Mouse (Mus musculus) forebrain, embryonic 13.5 days (tissue): Measurements from ENCODE around the gene Cd276. TPM values are rescaled to one million over a fixed set of nuclear protein-coding genes. Genes with fewer than 3 reads are reported as not detected.
"Not testable (repeated sequence)": the region's sequence is repeated elsewhere in the genome, so short reads cannot be mapped to it uniquely, and the experiment has no call there.

Source experiments
- ATAC-seq: fragments of 200-750 bp; cut with Nextera tagmentation; 2 replicates; pipeline ENCODE4 v1.8.0; 2017
- H3K27ac ChIP-seq: fragments of 300-500 bp; sonication (generic); 2 replicates; pipeline ENCODE4 v1.5.1; 2015; ENCODE audit warnings: inconsistent platforms, mild to moderate bottlenecking, moderate library complexity
- H3K27me3 ChIP-seq: fragments of 300-500 bp; sonication (generic); 2 replicates; pipeline ENCODE4 v1.6.1; 2015; ENCODE audit warnings: mild to moderate bottlenecking, inconsistent platforms
- H3K36me3 ChIP-seq: fragments of 300-500 bp; sonication (generic); 2 replicates; pipeline ENCODE4 v1.6.1; 2015; ENCODE audit warnings: mild to moderate bottlenecking, inconsistent platforms; ENCODE audit not compliant: poor library complexity, severe bottlenecking
- H3K4me1 ChIP-seq: fragments of 300-500 bp; sonication (generic); 2 replicates; pipeline ENCODE4 v1.6.1; 2015; ENCODE audit warnings: inconsistent platforms
- H3K4me2 ChIP-seq: fragments of 300-500 bp; sonication (generic); 2 replicates; pipeline ENCODE4 v1.6.1; 2015; ENCODE audit warnings: inconsistent platforms, mild to moderate bottlenecking, moderate library complexity
- H3K4me3 ChIP-seq: fragments of 300-500 bp; sonication (generic); 2 replicates; pipeline ENCODE4 v1.5.1; 2015; ENCODE audit warnings: mild to moderate bottlenecking, inconsistent platforms
- H3K9ac ChIP-seq: fragments of 300-500 bp; sonication (generic); 2 replicates; pipeline ENCODE4 v1.6.1; 2015; ENCODE audit warnings: mild to moderate bottlenecking, inconsistent platforms
- H3K9me3 ChIP-seq: fragments of 300-500 bp; sonication (generic); replicated peaks from 2 replicates; pipeline ENCODE4 v1.6.1; 2016; ENCODE audit warnings: inconsistent platforms
- WGBS: fragments of 180-500 bp; shearing (Covaris S2); methylation state at CpG from one replicate; pipeline ENCODE4 v1.1.7; 2015; 5-methylcytosine and 5-hydroxymethylcytosine counted together
- polyA plus RNA-seq: library from polyadenylated mRNA; unstranded; fragments of >200 nt; fragmentation: Nextera tagmentation; extraction: Ambion mirVana; gene quantifications from 2 replicates; pipeline ENCODE4 v1.2.1, GENCODE M21; 2015

Gene Cd276
- polyA plus RNA-seq, 1 experiment from 2014 or later, result 23.0 TPM

- no peak overlapping the region for H3K4me2 ChIP-seq
- no peak for ATAC-seq
- no peaks in the 10 kb centered on the region for H3K4me1 ChIP-seq
- H3K9me3 ChIP-seq, result no peaks in the 10 kb centered on the region
- H3K9ac ChIP-seq, result no peak overlapping the region
- no peaks in the 10 kb centered on the region for H3K27me3 ChIP-seq
- no peak overlapping the region for H3K27ac ChIP-seq
- H3K4me3 ChIP-seq, result no peak overlapping the region
- H3K36me3 ChIP-seq, result no peaks in the 10 kb centered on the region
Measured at GRCm38 (mm10) chr9:58567682-58568081, 12.4 kb upstream of the Cd276 start.

GRCm38 (mm10) chr9:58565945-58566344, 10.7 kb upstream of the Cd276 start:
- H3K9ac ChIP-seq, H3K4me1 ChIP-seq, ATAC-seq, H3K4me2 ChIP-seq, H3K9me3 ChIP-seq, H3K27me3 ChIP-seq, H3K4me3 ChIP-seq, H3K27ac ChIP-seq, H3K36me3 ChIP-seq: not testable (repeated sequence)
- 76% methylated on average over 3 of the region's 3 CpGs for WGBS

GRCm38 (mm10) chr9:58560211-58560610, 5.0 kb upstream of the Cd276 start:
- no peak overlapping the region for H3K4me3 ChIP-seq
- H3K4me2 ChIP-seq, result no peak overlapping the region
- no peak for ATAC-seq
- WGBS, result 70% methylated on average over 3 of the region's 3 CpGs
- no peaks in the 10 kb centered on the region for H3K36me3 ChIP-seq
- no peak overlapping the region for H3K9ac ChIP-seq
- no peaks in the 10 kb centered on the region for H3K9me3 ChIP-seq
- H3K27me3 ChIP-seq, result no peaks in the 10 kb centered on the region
- peaks cover 10% of the 10 kb centered on the region for H3K4me1 ChIP-seq
- no peak overlapping the region for H3K27ac ChIP-seq

- Histone ChIP-seq H3K27me3 (no peaks in the 10 kb centered on the region), H3K4me2 (no peak overlapping the region), H3K36me3 (no peaks in the 10 kb centered on the region), H3K4me3 (no peak overlapping the region), H3K4me1 (peaks cover 27% of the 10 kb centered on the region), H3K27ac (no peak overlapping the region), H3K9ac (no peak overlapping the region), H3K9me3 (no peaks in the 10 kb centered on the region)
- ATAC-seq, result no peak
- 78% methylated on average over 3 of the region's 3 CpGs for WGBS
Measured at GRCm38 (mm10) chr9:58557457-58558455, 2.5 kb upstream of the Cd276 start.

GRCm38 (mm10) chr9:58556627-58557026, 1.4 kb upstream of the Cd276 start:
- H3K27ac ChIP-seq, result no peak overlapping the region
- no peak for ATAC-seq
- H3K36me3 ChIP-seq, result no peaks in the 10 kb centered on the region
- no peak overlapping the region for H3K4me3 ChIP-seq
- H3K9me3 ChIP-seq, result no peaks in the 10 kb centered on the region
- WGBS, result 42% methylated on average over 7 of the region's 7 CpGs
- no peaks in the 10 kb centered on the region for H3K27me3 ChIP-seq
- H3K4me1 ChIP-seq, result peaks cover 27% of the 10 kb centered on the region
- H3K4me2 ChIP-seq, result no peak overlapping the region
- no peak overlapping the region for H3K9ac ChIP-seq

GRCm38 (mm10) chr9:58555685-58556414, 613 bp upstream of the Cd276 start:
- Histone ChIP-seq H3K4me3 (peak overlapping the region; percentile 89), H3K27me3 (no peaks in the 10 kb centered on the region), H3K4me1 (peaks cover 31% of the 10 kb centered on the region), H3K9me3 (no peaks in the 10 kb centered on the region), H3K9ac (peak overlapping the region; percentile 99), H3K36me3 (no peaks in the 10 kb centered on the region), H3K27ac (peak overlapping the region; percentile 96), H3K4me2 (peak overlapping the region; percentile 82)
- 22% methylated on average over 9 of the region's 9 CpGs for whole genome bisulfite sequencing
- ATAC-seq, result no peak

GRCm38 (mm10) chr9:58554056-58554907, 955 bp downstream of the Cd276 start:
- whole genome bisulfite sequencing, result 14% methylated on average over 23 of the region's 23 CpGs

GRCm38 (mm10) chr9:58552083-58552482, 3.2 kb downstream of the Cd276 start:
- Histone ChIP-seq H3K4me2 (no peak overlapping the region; the same call in 1 of the 2 replicates), H3K9me3 (no peaks in the 10 kb centered on the region), H3K4me3 (no peak overlapping the region), H3K27me3 (no peaks in the 10 kb centered on the region), H3K27ac (no peak overlapping the region), H3K9ac (no peak overlapping the region), H3K4me1 (peaks cover 43% of the 10 kb centered on the region), H3K36me3 (no peaks in the 10 kb centered on the region)
- no peak for ATAC-seq
- 86% methylated on average over 9 of the region's 9 CpGs for WGBS

More at GRCm38 (mm10) chr9:58554056-58554907, 955 bp downstream of the Cd276 start:
- H3K9ac ChIP-seq, result peak overlapping the region; percentile 99
- no peaks in the 10 kb centered on the region for H3K27me3 ChIP-seq
- H3K4me1 ChIP-seq, result peaks cover 35% of the 10 kb centered on the region
- peak overlapping the region; percentile 82 for H3K4me2 ChIP-seq
- H3K36me3 ChIP-seq, result no peaks in the 10 kb centered on the region
- peak overlapping the region; percentile 96 for H3K27ac ChIP-seq
- peak; percentile 71 for ATAC-seq
- peak overlapping the region; percentile 89 for H3K4me3 ChIP-seq
- no peaks in the 10 kb centered on the region for H3K9me3 ChIP-seq

- no peak overlapping the region for H3K4me2 ChIP-seq
- no peaks in the 10 kb centered on the region for H3K9me3 ChIP-seq
- no peak overlapping the region for H3K9ac ChIP-seq
- H3K36me3 ChIP-seq, result no peaks in the 10 kb centered on the region
- H3K4me1 ChIP-seq, result peaks cover 49% of the 10 kb centered on the region
- no peaks in the 10 kb centered on the region for H3K27me3 ChIP-seq
- no peak overlapping the region for H3K27ac ChIP-seq
- ATAC-seq, result no peak
- no peak overlapping the region for H3K4me3 ChIP-seq
- WGBS, result 91% methylated on average over 6 of the region's 6 CpGs
Measured at GRCm38 (mm10) chr9:58550928-58551327, 4.3 kb downstream of the Cd276 start.

- Histone ChIP-seq H3K27me3 (no peaks in the 10 kb centered on the region), H3K27ac (no peak overlapping the region), H3K4me3 (no peak overlapping the region), H3K36me3 (no peaks in the 10 kb centered on the region), H3K9me3 (no peaks in the 10 kb centered on the region), H3K4me1 (peaks cover 51% of the 10 kb centered on the region), H3K4me2 (no peak overlapping the region), H3K9ac (no peak overlapping the region)
- no peak for ATAC-seq
- WGBS, result 76% methylated on average over 3 of the region's 3 CpGs
Measured at GRCm38 (mm10) chr9:58549694-58550093, 5.5 kb downstream of the Cd276 start.

GRCm38 (mm10) chr9:58548897-58549296, 6.3 kb downstream of the Cd276 start:
- Histone ChIP-seq H3K4me3 (no peak overlapping the region), H3K27me3 (no peaks in the 10 kb centered on the region), H3K4me2 (no peak overlapping the region), H3K9me3 (no peaks in the 10 kb centered on the region), H3K36me3 (no peaks in the 10 kb centered on the region), H3K27ac (no peak overlapping the region), H3K4me1 (peaks cover 45% of the 10 kb centered on the region), H3K9ac (no peak overlapping the region)
- 61% methylated on average over 4 of the region's 4 CpGs for WGBS
- ATAC-seq, result no peak
